Mouse (Mus musculus) heart, embryonic 15.5 days (tissue): ENCODE data around the gene Wrap73. TPM values are rescaled to one million over a fixed set of nuclear protein-coding genes. Genes with fewer than 3 reads are reported as not detected.

ENCODE experiments used
- ATAC-seq: fragments of 200-750 bp; cut with Nextera tagmentation; replicated peaks from 2 replicates; pipeline ENCODE4 v1.8.0; 2017; ENCODE audit warnings: low read depth, moderate TSS enrichment; ENCODE audit not compliant: insufficient number of reproducible peaks, insufficient read depth, low FRiP score
- H3K27ac ChIP-seq: fragments of 300-500 bp; sonication (generic); 2 replicates; pipeline ENCODE4 v1.5.1; 2015; ENCODE audit warnings: mild to moderate bottlenecking, inconsistent platforms
- H3K27me3 ChIP-seq: fragments of 300-500 bp; sonication (generic); 2 replicates; pipeline ENCODE4 v1.6.1; 2015; ENCODE audit warnings: inconsistent platforms
- H3K36me3 ChIP-seq: fragments of 300-500 bp; sonication (generic); 2 replicates; pipeline ENCODE4 v1.6.1; 2015; ENCODE audit warnings: mild to moderate bottlenecking, inconsistent platforms
- H3K4me1 ChIP-seq: fragments of 300-500 bp; sonication (generic); replicated peaks from 2 replicates; pipeline ENCODE4 v1.6.1; 2015; ENCODE audit warnings: inconsistent platforms
- H3K4me2 ChIP-seq: fragments of 300-500 bp; sonication (generic); 2 replicates; pipeline ENCODE4 v1.6.1; 2015; ENCODE audit warnings: inconsistent platforms, mild to moderate bottlenecking, moderate library complexity
- H3K4me3 ChIP-seq: fragments of 300-500 bp; sonication (generic); 2 replicates; pipeline ENCODE4 v1.5.1; 2015; ENCODE audit warnings: mild to moderate bottlenecking, inconsistent platforms
- H3K9ac ChIP-seq: fragments of 300-500 bp; sonication (generic); 2 replicates; pipeline ENCODE4 v1.6.1; 2015; ENCODE audit warnings: mild to moderate bottlenecking, inconsistent platforms
- H3K9me3 ChIP-seq: fragments of 300-500 bp; sonication (generic); replicated peaks from 2 replicates; pipeline ENCODE4 v1.6.1; 2016; ENCODE audit warnings: inconsistent platforms
- WGBS: fragments of 180-500 bp; shearing (Covaris S2); methylation state at CpG from one replicate; pipeline ENCODE4 v1.1.7; 2015; ENCODE audit warnings: mixed read lengths; 5-methylcytosine and 5-hydroxymethylcytosine counted together
- polyA plus RNA-seq: library from polyadenylated mRNA; unstranded; fragments of >200 nt; fragmentation: Nextera tagmentation; extraction: Ambion mirVana; gene quantifications from 2 replicates; pipeline ENCODE4 v1.2.1, GENCODE M21; 2015

The Wrap73 gene
- polyA plus RNA-seq, 1 experiment from 2014 or later: 19.5 TPM

GRCm38 (mm10) chr4:154118782-154119181 lies 23.4 kb upstream of the Wrap73 start:
- H3K27ac ChIP-seq: no peak overlapping the region
- no peaks in the 10 kb centered on the region for H3K4me1 ChIP-seq
- H3K36me3 ChIP-seq: no peaks in the 10 kb centered on the region
- H3K4me2 ChIP-seq: no peak overlapping the region
- H3K9me3 ChIP-seq: no peaks in the 10 kb centered on the region
- ATAC-seq: no peak
- no peak overlapping the region for H3K4me3 ChIP-seq
- H3K27me3 ChIP-seq: peaks cover 18% of the 10 kb centered on the region
- WGBS: 59% methylated on average over 9 of the region's 9 CpGs
- H3K9ac ChIP-seq: no peak overlapping the region

GRCm38 (mm10) chr4:154119208-154119607 lies 23.0 kb upstream of the Wrap73 start:
- Histone ChIP-seq H3K9me3 (no peaks in the 10 kb centered on the region), H3K4me1 (no peaks in the 10 kb centered on the region), H3K36me3 (no peaks in the 10 kb centered on the region), H3K27me3 (peaks cover 22% of the 10 kb centered on the region), H3K4me3 (no peak overlapping the region), H3K9ac (no peak overlapping the region), H3K27ac (no peak overlapping the region), H3K4me2 (no peak overlapping the region)
- WGBS: 75% methylated on average over 9 of the region's 9 CpGs
- no peak for ATAC-seq

- no peak for ATAC-seq
- 74% methylated on average over 11 of the region's 11 CpGs for WGBS
These were observed 20.4 kb upstream of the Wrap73 start for GRCm38 (mm10) chr4:154121800-154122199.

GRCm38 (mm10) chr4:154122374-154122773 lies 19.8 kb upstream of the Wrap73 start:
- H3K9me3 ChIP-seq: no peaks in the 10 kb centered on the region
- 68% methylated on average over 7 of the region's 7 CpGs for WGBS
- no peaks in the 10 kb centered on the region for H3K4me1 ChIP-seq
- H3K4me3 ChIP-seq: no peak overlapping the region
- H3K9ac ChIP-seq: no peak overlapping the region
- H3K27me3 ChIP-seq: peaks cover 42% of the 10 kb centered on the region
- H3K27ac ChIP-seq: no peak overlapping the region
- no peak overlapping the region for H3K4me2 ChIP-seq
- no peak for ATAC-seq
- no peaks in the 10 kb centered on the region for H3K36me3 ChIP-seq

More at GRCm38 (mm10) chr4:154121800-154122199, 20.4 kb upstream of the Wrap73 start:
- Histone ChIP-seq H3K9ac (no peak overlapping the region), H3K4me2 (no peak overlapping the region), H3K9me3 (no peaks in the 10 kb centered on the region), H3K36me3 (no peaks in the 10 kb centered on the region), H3K27me3 (peaks cover 40% of the 10 kb centered on the region), H3K4me1 (no peaks in the 10 kb centered on the region), H3K27ac (no peak overlapping the region), H3K4me3 (no peak overlapping the region)

GRCm38 (mm10) chr4:154123553-154123952 lies 18.6 kb upstream of the Wrap73 start:
- no peak overlapping the region for H3K4me2 ChIP-seq
- no peak overlapping the region for H3K4me3 ChIP-seq
- peaks cover 42% of the 10 kb centered on the region for H3K27me3 ChIP-seq
- H3K27ac ChIP-seq: no peak overlapping the region
- no peak for ATAC-seq
- no peak overlapping the region for H3K9ac ChIP-seq
- 67% methylated on average over 6 of the region's 6 CpGs for WGBS
- H3K36me3 ChIP-seq: no peaks in the 10 kb centered on the region
- H3K4me1 ChIP-seq: no peaks in the 10 kb centered on the region
- no peaks in the 10 kb centered on the region for H3K9me3 ChIP-seq

- no peaks in the 10 kb centered on the region for H3K9me3 ChIP-seq
- H3K4me3 ChIP-seq: no peak overlapping the region
- 63% methylated on average over 5 of the region's 5 CpGs for WGBS
- no peak overlapping the region for H3K9ac ChIP-seq
- H3K4me1 ChIP-seq: no peaks in the 10 kb centered on the region
- H3K27me3 ChIP-seq: peaks cover 51% of the 10 kb centered on the region
- no peak overlapping the region for H3K4me2 ChIP-seq
- H3K36me3 ChIP-seq: no peaks in the 10 kb centered on the region
- ATAC-seq: no peak
- H3K27ac ChIP-seq: no peak overlapping the region
These were observed 17.0 kb upstream of the Wrap73 start for GRCm38 (mm10) chr4:154125202-154125601.

- H3K9me3 ChIP-seq: no peaks in the 10 kb centered on the region
- peaks cover 60% of the 10 kb centered on the region for H3K27me3 ChIP-seq
- no peak overlapping the region for H3K4me2 ChIP-seq
- no peak for ATAC-seq
- no peak overlapping the region for H3K9ac ChIP-seq
- H3K36me3 ChIP-seq: no peaks in the 10 kb centered on the region
- no peak overlapping the region for H3K27ac ChIP-seq
- no peaks in the 10 kb centered on the region for H3K4me1 ChIP-seq
- 68% methylated on average over 3 of the region's 3 CpGs for WGBS
- no peak overlapping the region for H3K4me3 ChIP-seq
These were observed 14.9 kb upstream of the Wrap73 start for GRCm38 (mm10) chr4:154127273-154127672.

GRCm38 (mm10) chr4:154129950-154130349 lies 12.2 kb upstream of the Wrap73 start:
- H3K36me3 ChIP-seq: no peaks in the 10 kb centered on the region
- no peak overlapping the region for H3K4me3 ChIP-seq
- H3K9me3 ChIP-seq: no peaks in the 10 kb centered on the region
- H3K9ac ChIP-seq: no peak overlapping the region
- H3K4me1 ChIP-seq: no peaks in the 10 kb centered on the region
- H3K4me2 ChIP-seq: no peak overlapping the region
- peaks cover 50% of the 10 kb centered on the region for H3K27me3 ChIP-seq
- ATAC-seq: no peak
- no peak overlapping the region for H3K27ac ChIP-seq

GRCm38 (mm10) chr4:154131894-154132293 lies 10.3 kb upstream of the Wrap73 start:
- 75% methylated on average over 4 of the region's 4 CpGs for WGBS
- Histone ChIP-seq H3K27me3 (peaks cover 52% of the 10 kb centered on the region), H3K9me3 (no peaks in the 10 kb centered on the region)

GRCm38 (mm10) chr4:154134803-154135202 lies 7.4 kb upstream of the Wrap73 start:
- WGBS: 59% methylated on average over 4 of the region's 4 CpGs
- peaks cover 74% of the 10 kb centered on the region for H3K27me3 ChIP-seq

More at GRCm38 (mm10) chr4:154131894-154132293, 10.3 kb upstream of the Wrap73 start:
- ATAC-seq: no peak
- H3K4me1 ChIP-seq: no peaks in the 10 kb centered on the region
- H3K36me3 ChIP-seq: no peaks in the 10 kb centered on the region
- no peak overlapping the region for H3K4me2 ChIP-seq
- no peak overlapping the region for H3K4me3 ChIP-seq
- no peak overlapping the region for H3K27ac ChIP-seq
- H3K9ac ChIP-seq: no peak overlapping the region

GRCm38 (mm10) chr4:154137139-154137538 lies 5.0 kb upstream of the Wrap73 start:
- H3K9me3 ChIP-seq: no peaks in the 10 kb centered on the region
- ATAC-seq: no peak
- 51% methylated on average over 5 of the region's 5 CpGs for WGBS

More at GRCm38 (mm10) chr4:154134803-154135202, 7.4 kb upstream of the Wrap73 start:
- H3K27ac ChIP-seq: no peak overlapping the region
- ATAC-seq: no peak
- no peak overlapping the region for H3K9ac ChIP-seq
- H3K4me2 ChIP-seq: no peak overlapping the region
- H3K36me3 ChIP-seq: no peaks in the 10 kb centered on the region
- H3K4me3 ChIP-seq: no peak overlapping the region
- peaks cover 5% of the 10 kb centered on the region for H3K4me1 ChIP-seq
- no peaks in the 10 kb centered on the region for H3K9me3 ChIP-seq

GRCm38 (mm10) chr4:154139671-154140181 lies 2.4 kb upstream of the Wrap73 start:
- Histone ChIP-seq H3K27ac (no peak overlapping the region), H3K36me3 (no peaks in the 10 kb centered on the region), H3K9ac (peak overlapping the region; percentile 50), H3K4me3 (peak overlapping the region; percentile 88), H3K4me1 (peaks cover 33% of the 10 kb centered on the region), H3K4me2 (peak overlapping the region; percentile 82), H3K27me3 (peaks cover 71% of the 10 kb centered on the region), H3K9me3 (no peaks in the 10 kb centered on the region)
- ATAC-seq: no peak
- WGBS: 1% methylated on average over 38 of the region's 59 CpGs

More at GRCm38 (mm10) chr4:154137139-154137538, 5.0 kb upstream of the Wrap73 start:
- no peak overlapping the region for H3K4me3 ChIP-seq
- no peak overlapping the region for H3K27ac ChIP-seq
- no peak overlapping the region for H3K9ac ChIP-seq
- H3K27me3 ChIP-seq: peaks cover 82% of the 10 kb centered on the region
- no peaks in the 10 kb centered on the region for H3K36me3 ChIP-seq
- H3K4me2 ChIP-seq: no peak overlapping the region
- peaks cover 26% of the 10 kb centered on the region for H3K4me1 ChIP-seq
